Mouse (Mus musculus): ENCODE data around the gene 2610507B11Rik. TPM values are rescaled to one million over a fixed set of nuclear protein-coding genes. Genes with fewer than 3 reads are reported as not detected.

The 2610507B11Rik gene
- polyA plus RNA-seq, 1 experiment from 2014 or later: 59.9 TPM

- H3K4me1 ChIP-seq (ENCODE audit: insufficient read depth, low read depth, low read length): peaks cover 6% of the 10 kb centered on the region; the same call in 1 of the 2 replicates
- H3K27me3 ChIP-seq (replicated peaks; ENCODE audit: insufficient read depth, low read length): no peaks in the 10 kb centered on the region
- H3K27ac ChIP-seq (ENCODE audit: low read length): peak within 1 kb of the TSS; percentile 65
- peak within 1 kb of the TSS; percentile 93 for H3K4me3 ChIP-seq (ENCODE audit: low read depth, low read length)
- 12% methylated on average over 31 of the region's 37 CpGs for WGBS
- peak within 1 kb of the TSS; percentile 81 for H3K9ac ChIP-seq (replicated peaks; ENCODE audit: low read depth)
- ATAC-seq (peak; percentile 99), DNase-seq (ENCODE audit: low spot score) (peak; percentile 98)
- H3K36me3 ChIP-seq (ENCODE audit: insufficient read depth, low read length): no peaks in the 10 kb centered on the region
- no peaks in the 10 kb centered on the region for H3K9me3 ChIP-seq (ENCODE audit: low read length)
- H3K4me2 ChIP-seq (replicated peaks; ENCODE audit: low read depth, low read length): peak within 1 kb of the TSS; percentile 96
- TF ChIP-seq EP300 (IDR thresholded peaks at IDR 0.05): no peak
- TF ChIP-seq CTCF (IDR thresholded peaks at IDR 0.05): peak; percentile 26
Observed at GRCm38 (mm10) chr11:78327634-78328511, 66.3 kb downstream of the 2610507B11Rik start, which contains the start of gene Pigs. TSS of gene Pigs (plus strand) at chr11:78328415.

GRCm38 (mm10) chr11:78328512-78329056 is 67.0 kb downstream of the 2610507B11Rik start:
- H3K4me2 ChIP-seq (replicated peaks; ENCODE audit: low read depth, low read length): peak overlapping the region; percentile 96
- DNase-seq (ENCODE audit: low spot score) (no peak), ATAC-seq (peak; percentile 57)
- H3K27me3 ChIP-seq (replicated peaks; ENCODE audit: insufficient read depth, low read length): no peaks in the 10 kb centered on the region
- peaks cover 6% of the 10 kb centered on the region; the same call in 1 of the 2 replicates for H3K4me1 ChIP-seq (ENCODE audit: insufficient read depth, low read depth, low read length)
- no peaks in the 10 kb centered on the region for H3K36me3 ChIP-seq (ENCODE audit: insufficient read depth, low read length)
- peak overlapping the region; percentile 81 for H3K9ac ChIP-seq (replicated peaks; ENCODE audit: low read depth)
- H3K9me3 ChIP-seq (ENCODE audit: low read length): no peaks in the 10 kb centered on the region
- no peak overlapping the region for H3K27ac ChIP-seq (ENCODE audit: low read length)
- peak overlapping the region; percentile 93 for H3K4me3 ChIP-seq (ENCODE audit: low read depth, low read length)
- under 1% methylated on average over 41 of the region's 41 CpGs for WGBS
- TF ChIP-seq EP300 (IDR thresholded peaks at IDR 0.05) (no peak), CTCF (IDR thresholded peaks at IDR 0.05) (no peak)

- no peak for ATAC-seq
- 93% methylated on average over 12 of the region's 12 CpGs for WGBS
- no peaks in the 10 kb centered on the region for H3K9me3 ChIP-seq (ENCODE audit: low read length)
Observed at GRCm38 (mm10) chr11:78332676-78333075, 71.1 kb downstream of the 2610507B11Rik start.

GRCm38 (mm10) chr11:78333992-78334391 is 72.4 kb downstream of the 2610507B11Rik start:
- H3K9ac ChIP-seq (replicated peaks; ENCODE audit: low read depth): no peak overlapping the region
- H3K27me3 ChIP-seq (replicated peaks; ENCODE audit: insufficient read depth, low read length): no peaks in the 10 kb centered on the region
- TF ChIP-seq CTCF (IDR thresholded peaks at IDR 0.05): no peak
- no peak for TF ChIP-seq EP300 (IDR thresholded peaks at IDR 0.05)
- 85% methylated on average over 5 of the region's 5 CpGs for WGBS
- H3K4me1 ChIP-seq (ENCODE audit: insufficient read depth, low read depth, low read length): peaks cover 4% of the 10 kb centered on the region; the same call in 1 of the 2 replicates
- ATAC-seq (no peak), DNase-seq (ENCODE audit: low spot score) (no peak)
- H3K4me2 ChIP-seq (replicated peaks; ENCODE audit: low read depth, low read length): no peak overlapping the region
- H3K36me3 ChIP-seq (ENCODE audit: insufficient read depth, low read length): peaks cover 9% of the 10 kb centered on the region; the same call in 1 of the 2 replicates
- H3K9me3 ChIP-seq (ENCODE audit: low read length): no peaks in the 10 kb centered on the region
- H3K27ac ChIP-seq (ENCODE audit: low read length): no peak overlapping the region
- no peak overlapping the region for H3K4me3 ChIP-seq (ENCODE audit: low read depth, low read length)

More at GRCm38 (mm10) chr11:78332676-78333075, 71.1 kb downstream of the 2610507B11Rik start:
- Histone ChIP-seq H3K27me3 (replicated peaks; ENCODE audit: insufficient read depth, low read length) (no peaks in the 10 kb centered on the region), H3K4me3 (ENCODE audit: low read depth, low read length) (no peak overlapping the region), H3K27ac (ENCODE audit: low read length) (no peak overlapping the region), H3K36me3 (ENCODE audit: insufficient read depth, low read length) (peaks cover 8% of the 10 kb centered on the region; the same call in 1 of the 2 replicates), H3K9ac (replicated peaks; ENCODE audit: low read depth) (no peak overlapping the region), H3K4me1 (ENCODE audit: insufficient read depth, low read depth, low read length) (peaks cover 6% of the 10 kb centered on the region; the same call in 1 of the 2 replicates), H3K4me2 (replicated peaks; ENCODE audit: low read depth, low read length) (no peak overlapping the region)
- TF ChIP-seq CTCF (IDR thresholded peaks at IDR 0.05) (no peak), EP300 (IDR thresholded peaks at IDR 0.05) (no peak)
- no peak for DNase-seq (ENCODE audit: low spot score)

GRCm38 (mm10) chr11:78337040-78337439 is 75.5 kb downstream of the 2610507B11Rik start:
- Histone ChIP-seq H3K36me3 (ENCODE audit: insufficient read depth, low read length) (peaks cover 9% of the 10 kb centered on the region; the same call in 1 of the 2 replicates), H3K27me3 (replicated peaks; ENCODE audit: insufficient read depth, low read length) (no peaks in the 10 kb centered on the region), H3K4me2 (replicated peaks; ENCODE audit: low read depth, low read length) (no peak overlapping the region), H3K27ac (ENCODE audit: low read length) (no peak overlapping the region), H3K4me3 (ENCODE audit: low read depth, low read length) (no peak overlapping the region), H3K9ac (replicated peaks; ENCODE audit: low read depth) (no peak overlapping the region), H3K4me1 (ENCODE audit: insufficient read depth, low read depth, low read length) (no peaks in the 10 kb centered on the region), H3K9me3 (ENCODE audit: low read length) (no peaks in the 10 kb centered on the region)
- DNase-seq (ENCODE audit: low spot score) (no peak), ATAC-seq (no peak)
- TF ChIP-seq CTCF (IDR thresholded peaks at IDR 0.05) (no peak), EP300 (IDR thresholded peaks at IDR 0.05) (no peak)
- 96% methylated on average over 8 of the region's 8 CpGs for WGBS

Other genes with a start within 250 kb of the 2610507B11Rik start
- 9.4 and 9.7 TPM in 2 replicates for gene Dhrs13, start 229.5 kb upstream of the 2610507B11Rik start, polyA plus RNA-seq (2015; fragmentation: Nextera tagmentation; extraction: Ambion mirVana)
- gene Flot2, start 223.8 kb upstream of the 2610507B11Rik start, polyA plus RNA-seq (2015; fragmentation: Nextera tagmentation; extraction: Ambion mirVana): 55.6 and 58.3 TPM in 2 replicates
- gene Eral1, start 181.4 kb upstream of the 2610507B11Rik start, polyA plus RNA-seq (2015; fragmentation: Nextera tagmentation; extraction: Ambion mirVana): 14.8 and 17.7 TPM in 2 replicates
- 8.6 and 10.0 TPM in 2 replicates for gene Fam222b, start 167.1 kb upstream of the 2610507B11Rik start, polyA plus RNA-seq (2015; fragmentation: Nextera tagmentation; extraction: Ambion mirVana)
- 33.0 and 33.9 TPM in 2 replicates for gene Traf4, start 96.2 kb upstream of the 2610507B11Rik start, polyA plus RNA-seq (2015; fragmentation: Nextera tagmentation; extraction: Ambion mirVana)
- 11.7 and 14.4 TPM in 2 replicates for gene Nek8, start 85.1 kb upstream of the 2610507B11Rik start, polyA plus RNA-seq (2015; fragmentation: Nextera tagmentation; extraction: Ambion mirVana)
- 18.2 and 20.0 TPM in 2 replicates for gene Tlcd1, start 85.0 kb upstream of the 2610507B11Rik start, polyA plus RNA-seq (2015; fragmentation: Nextera tagmentation; extraction: Ambion mirVana)
- 991 and 1,079 TPM in 2 replicates for gene Rpl23a, start 78.2 kb upstream of the 2610507B11Rik start, polyA plus RNA-seq (2015; fragmentation: Nextera tagmentation; extraction: Ambion mirVana)
- 103 and 104 TPM in 2 replicates for gene Rab34, start 73.3 kb upstream of the 2610507B11Rik start, polyA plus RNA-seq (2015; fragmentation: Nextera tagmentation; extraction: Ambion mirVana)
- gene Proca1, start 68.4 kb upstream of the 2610507B11Rik start, polyA plus RNA-seq (2015; fragmentation: Nextera tagmentation; extraction: Ambion mirVana): 8.1 and 11.2 TPM in 2 replicates
- 96.2 and 109 TPM in 2 replicates for gene Sdf2, start 16.0 kb upstream of the 2610507B11Rik start, polyA plus RNA-seq (2015; fragmentation: Nextera tagmentation; extraction: Ambion mirVana)
- 11.4 and 12.2 TPM in 2 replicates for gene Supt6, start 15.8 kb upstream of the 2610507B11Rik start, polyA plus RNA-seq (2015; fragmentation: Nextera tagmentation; extraction: Ambion mirVana)
- gene BC030499, start 29.1 kb downstream of the 2610507B11Rik start, polyA plus RNA-seq (2015; fragmentation: Nextera tagmentation; extraction: Ambion mirVana): 0.33 TPM in 1 of 2 replicates, not detected in the other
- 1.4 and 2.5 TPM in 2 replicates for gene Spag5, start 39.8 kb downstream of the 2610507B11Rik start, polyA plus RNA-seq (2015; fragmentation: Nextera tagmentation; extraction: Ambion mirVana)
- 12.2 and 12.7 TPM in 2 replicates for gene Aldoc, start 61.2 kb downstream of the 2610507B11Rik start, polyA plus RNA-seq (2015; fragmentation: Nextera tagmentation; extraction: Ambion mirVana)
- gene Pigs, start 66.7 kb downstream of the 2610507B11Rik start, polyA plus RNA-seq (2015; fragmentation: Nextera tagmentation; extraction: Ambion mirVana): 47.2 and 49.2 TPM in 2 replicates
- gene Unc119, start 81.7 kb downstream of the 2610507B11Rik start, polyA plus RNA-seq (2015; fragmentation: Nextera tagmentation; extraction: Ambion mirVana): 35.6 and 37.5 TPM in 2 replicates
- not detected in 2 replicates for gene Foxn1, start 124.8 kb downstream of the 2610507B11Rik start, polyA plus RNA-seq (2015; fragmentation: Nextera tagmentation; extraction: Ambion mirVana)
- gene Slc13a2, start 160.5 kb downstream of the 2610507B11Rik start, polyA plus RNA-seq (2015; fragmentation: Nextera tagmentation; extraction: Ambion mirVana): 0.43 and 0.51 TPM in 2 replicates
- 10.6 and 11.9 TPM in 2 replicates for gene Slc46a1, start 203.9 kb downstream of the 2610507B11Rik start, polyA plus RNA-seq (2015; fragmentation: Nextera tagmentation; extraction: Ambion mirVana)
- gene Sarm1, start 236.0 kb downstream of the 2610507B11Rik start, polyA plus RNA-seq (2015; fragmentation: Nextera tagmentation; extraction: Ambion mirVana): 0.16 and 0.27 TPM in 2 replicates
- 10.1 and 11.3 TPM in 2 replicates for gene Vtn, start 237.3 kb downstream of the 2610507B11Rik start, polyA plus RNA-seq (2015; fragmentation: Nextera tagmentation; extraction: Ambion mirVana)
- gene Sebox, start 241.7 kb downstream of the 2610507B11Rik start, polyA plus RNA-seq (2015; fragmentation: Nextera tagmentation; extraction: Ambion mirVana): not detected in 2 replicates